Mouse (Mus musculus) neural tube, embryonic 13.5 days (tissue): Measurements from ENCODE around the gene 2210407C18Rik. TPM values are rescaled to one million over a fixed set of nuclear protein-coding genes. Genes with fewer than 3 reads are reported as not detected.

Source experiments
- ATAC-seq: fragments of 200-750 bp; cut with Nextera tagmentation; 2 replicates; pipeline ENCODE4 v1.8.0; 2017; ENCODE audit warnings: low read depth, mild to moderate bottlenecking, moderate TSS enrichment, moderate library complexity
- H3K27ac ChIP-seq: fragments of 300-500 bp; sonication (generic); replicated peaks from 2 replicates; pipeline ENCODE4 v1.5.1; 2015; ENCODE audit warnings: moderate library complexity, mild to moderate bottlenecking, inconsistent platforms
- H3K27me3 ChIP-seq: fragments of 300-500 bp; sonication (generic); 2 replicates; pipeline ENCODE4 v1.6.1; 2015; ENCODE audit warnings: mild to moderate bottlenecking, inconsistent platforms
- H3K36me3 ChIP-seq: fragments of 300-500 bp; sonication (generic); 2 replicates; pipeline ENCODE4 v1.6.1; 2015; ENCODE audit warnings: mild to moderate bottlenecking, inconsistent platforms
- H3K4me1 ChIP-seq: fragments of 300-500 bp; sonication (generic); replicated peaks from 2 replicates; pipeline ENCODE4 v1.6.1; 2015; ENCODE audit warnings: inconsistent platforms
- H3K4me2 ChIP-seq: fragments of 300-500 bp; sonication (generic); 2 replicates; pipeline ENCODE4 v1.6.1; 2015; ENCODE audit warnings: inconsistent platforms, mild to moderate bottlenecking, moderate library complexity
- H3K4me3 ChIP-seq: fragments of 300-500 bp; sonication (generic); 2 replicates; pipeline ENCODE4 v1.5.1; 2015; ENCODE audit warnings: mild to moderate bottlenecking, inconsistent platforms
- H3K9ac ChIP-seq: fragments of 300-500 bp; sonication (generic); 2 replicates; pipeline ENCODE4 v1.6.1; 2015; ENCODE audit warnings: moderate library complexity, mild to moderate bottlenecking, inconsistent platforms
- H3K9me3 ChIP-seq: fragments of 300-500 bp; sonication (generic); 2 replicates; pipeline ENCODE4 v1.6.1; 2016; ENCODE audit warnings: inconsistent platforms
- WGBS: fragments of 180-500 bp; shearing (Covaris S2); methylation state at CpG from one replicate; pipeline ENCODE4 v1.1.7; 2015; 5-methylcytosine and 5-hydroxymethylcytosine counted together
- polyA plus RNA-seq: library from polyadenylated mRNA; unstranded; fragments of >200 nt; fragmentation: Nextera tagmentation; extraction: Ambion mirVana; gene quantifications from 2 replicates; pipeline ENCODE4 v1.2.1, GENCODE M21; 2015

The 2210407C18Rik gene
- polyA plus RNA-seq: not detected in 2 replicates

- Histone ChIP-seq H3K4me2 (no peak within 1 kb of the TSS), H3K4me3 (no peak within 1 kb of the TSS), H3K4me1 (no peaks in the 10 kb centered on the region), H3K9me3 (no peaks in the 10 kb centered on the region), H3K9ac (no peak within 1 kb of the TSS), H3K27me3 (no peaks in the 10 kb centered on the region), H3K27ac (no peak within 1 kb of the TSS), H3K36me3 (no peaks in the 10 kb centered on the region)
- no peak for ATAC-seq
- WGBS: 88% methylated on average over 4 of the region's 4 CpGs
Observed at GRCm38 (mm10) chr11:58615975-58616374, at the start of gene 2210407C18Rik. Gene 2210407C18Rik (minus strand): TSS chr11:58616075.

GRCm38 (mm10) chr11:58658596-58658995 lies 42.7 kb upstream of the 2210407C18Rik start, which contains the start of gene Olfr322:
Gene Olfr322 (plus strand): TSS chr11:58658782.
- H3K4me2 ChIP-seq: no peak within 1 kb of the TSS
- WGBS: 87% methylated on average over 4 of the region's 4 CpGs
- no peak within 1 kb of the TSS for H3K4me3 ChIP-seq
- no peaks in the 10 kb centered on the region for H3K9me3 ChIP-seq
- H3K27ac ChIP-seq: no peak within 1 kb of the TSS
- no peaks in the 10 kb centered on the region for H3K27me3 ChIP-seq
- no peaks in the 10 kb centered on the region for H3K36me3 ChIP-seq
- ATAC-seq: no peak
- H3K4me1 ChIP-seq: no peaks in the 10 kb centered on the region
- no peak within 1 kb of the TSS for H3K9ac ChIP-seq

- Histone ChIP-seq H3K4me1 (no peaks in the 10 kb centered on the region), H3K27ac (no peak overlapping the region), H3K36me3 (no peaks in the 10 kb centered on the region), H3K27me3 (no peaks in the 10 kb centered on the region), H3K4me3 (no peak overlapping the region), H3K4me2 (no peak overlapping the region), H3K9ac (no peak overlapping the region), H3K9me3 (0 out of 2 replicates have a peak, but pooled peaks cover under 1% of the 10 kb centered on the region)
- 90% methylated on average over 3 of the region's 3 CpGs for WGBS
- ATAC-seq: no peak
Observed at GRCm38 (mm10) chr11:58655151-58655550, 39.3 kb upstream of the 2210407C18Rik start.

GRCm38 (mm10) chr11:58643350-58643749 lies 27.5 kb upstream of the 2210407C18Rik start:
- 42% methylated on average over 6 of the region's 6 CpGs for WGBS
- Histone ChIP-seq H3K9ac (no peak overlapping the region), H3K27me3 (peaks cover 27% of the 10 kb centered on the region), H3K27ac (no peak overlapping the region), H3K36me3 (no peaks in the 10 kb centered on the region), H3K4me2 (no peak overlapping the region), H3K4me3 (no peak overlapping the region), H3K4me1 (peaks cover 11% of the 10 kb centered on the region), H3K9me3 (no peaks in the 10 kb centered on the region)
- no peak for ATAC-seq

- no peak overlapping the region for H3K9ac ChIP-seq
- ATAC-seq: no peak
- 82% methylated on average over 13 of the region's 13 CpGs for WGBS
Observed at GRCm38 (mm10) chr11:58641638-58642358, 25.9 kb upstream of the 2210407C18Rik start.

GRCm38 (mm10) chr11:58641057-58641456 lies 25.2 kb upstream of the 2210407C18Rik start:
- no peaks in the 10 kb centered on the region for H3K9me3 ChIP-seq
- H3K36me3 ChIP-seq: no peaks in the 10 kb centered on the region
- H3K27ac ChIP-seq: no peak overlapping the region
- H3K4me3 ChIP-seq: peak overlapping the region; percentile 42; the same call in 1 of the 2 replicates
- H3K9ac ChIP-seq: peak overlapping the region; percentile 72; the same call in 1 of the 2 replicates
- H3K4me1 ChIP-seq: peaks cover 11% of the 10 kb centered on the region
- H3K27me3 ChIP-seq: peaks cover 27% of the 10 kb centered on the region
- peak overlapping the region; percentile 90 for H3K4me2 ChIP-seq
- no peak for ATAC-seq
- WGBS: 29% methylated on average over 14 of the region's 14 CpGs

More at GRCm38 (mm10) chr11:58641638-58642358, 25.9 kb upstream of the 2210407C18Rik start:
- H3K27me3 ChIP-seq: peaks cover 27% of the 10 kb centered on the region
- H3K27ac ChIP-seq: no peak overlapping the region
- peaks cover 11% of the 10 kb centered on the region for H3K4me1 ChIP-seq
- H3K9me3 ChIP-seq: no peaks in the 10 kb centered on the region
- H3K4me2 ChIP-seq: no peak overlapping the region
- no peaks in the 10 kb centered on the region for H3K36me3 ChIP-seq
- no peak overlapping the region for H3K4me3 ChIP-seq

GRCm38 (mm10) chr11:58640272-58640867 lies 24.5 kb upstream of the 2210407C18Rik start, which contains the start of gene Trim58:
Gene Trim58 (plus strand): TSS chr11:58640465.
- WGBS: 4% methylated on average over 34 of the region's 34 CpGs
- H3K4me1 ChIP-seq: peaks cover 11% of the 10 kb centered on the region
- H3K27ac ChIP-seq: no peak within 1 kb of the TSS
- peak within 1 kb of the TSS; percentile 72 for H3K9ac ChIP-seq
- H3K36me3 ChIP-seq: no peaks in the 10 kb centered on the region
- H3K4me2 ChIP-seq: peak within 1 kb of the TSS; percentile 90
- H3K9me3 ChIP-seq: no peaks in the 10 kb centered on the region
- peak; percentile 50; the same call in 1 of the 2 replicates for ATAC-seq
- H3K4me3 ChIP-seq: peak within 1 kb of the TSS; percentile 42
- H3K27me3 ChIP-seq: peaks cover 27% of the 10 kb centered on the region

- no peak for ATAC-seq
- Histone ChIP-seq H3K4me2 (no peak overlapping the region), H3K36me3 (no peaks in the 10 kb centered on the region), H3K4me1 (peaks cover 11% of the 10 kb centered on the region), H3K9ac (no peak overlapping the region), H3K27ac (no peak overlapping the region), H3K4me3 (no peak overlapping the region), H3K27me3 (peaks cover 27% of the 10 kb centered on the region), H3K9me3 (no peaks in the 10 kb centered on the region)
- WGBS: 58% methylated on average over 7 of the region's 7 CpGs
Observed at GRCm38 (mm10) chr11:58638176-58638701, 22.4 kb upstream of the 2210407C18Rik start.

GRCm38 (mm10) chr11:58636376-58636977 lies 20.6 kb upstream of the 2210407C18Rik start:
- Histone ChIP-seq H3K9me3 (no peaks in the 10 kb centered on the region), H3K4me2 (no peak overlapping the region), H3K27me3 (peaks cover 19% of the 10 kb centered on the region), H3K36me3 (no peaks in the 10 kb centered on the region), H3K4me3 (no peak overlapping the region), H3K27ac (no peak overlapping the region), H3K4me1 (peaks cover 11% of the 10 kb centered on the region), H3K9ac (no peak overlapping the region)
- WGBS: 22% methylated on average over 3 of the region's 4 CpGs
- no peak for ATAC-seq

GRCm38 (mm10) chr11:58634878-58635277 lies 19.0 kb upstream of the 2210407C18Rik start:
- Histone ChIP-seq H3K4me2 (no peak overlapping the region), H3K36me3 (no peaks in the 10 kb centered on the region), H3K4me1 (no peaks in the 10 kb centered on the region), H3K27ac (no peak overlapping the region), H3K4me3 (no peak overlapping the region), H3K9ac (no peak overlapping the region), H3K9me3 (no peaks in the 10 kb centered on the region), H3K27me3 (peaks cover 4% of the 10 kb centered on the region)
- ATAC-seq: no peak
- WGBS: 66% methylated on average over 4 of the region's 4 CpGs

- no peak for ATAC-seq
- Histone ChIP-seq H3K9ac (no peak within 1 kb of the TSS), H3K27ac (no peak within 1 kb of the TSS), H3K4me3 (no peak within 1 kb of the TSS), H3K36me3 (no peaks in the 10 kb centered on the region), H3K4me2 (no peak within 1 kb of the TSS), H3K4me1 (no peaks in the 10 kb centered on the region), H3K27me3 (no peaks in the 10 kb centered on the region), H3K9me3 (no peaks in the 10 kb centered on the region)
- 85% methylated on average over 5 of the region's 5 CpGs for WGBS
Observed at GRCm38 (mm10) chr11:58630401-58630800, 14.5 kb upstream of the 2210407C18Rik start, which contains the start of gene Olfr323. Gene Olfr323 (minus strand): TSS chr11:58630501.

- Histone ChIP-seq H3K4me2 (no peak overlapping the region), H3K27me3 (no peaks in the 10 kb centered on the region), H3K4me3 (no peak overlapping the region), H3K4me1 (no peaks in the 10 kb centered on the region), H3K36me3 (no peaks in the 10 kb centered on the region), H3K9ac (no peak overlapping the region), H3K9me3 (no peaks in the 10 kb centered on the region), H3K27ac (no peak overlapping the region)
- WGBS: 55% methylated on average over 4 of the region's 4 CpGs
- ATAC-seq: no peak
Observed at GRCm38 (mm10) chr11:58626146-58626545, 10.3 kb upstream of the 2210407C18Rik start.
